Mouse (Mus musculus): Measurements from ENCODE around the gene Olfr26. TPM values are rescaled to one million over a fixed set of nuclear protein-coding genes. Genes with fewer than 3 reads are reported as not detected.
"Not testable (repeated sequence)": the region's sequence is repeated elsewhere in the genome, so short reads cannot be mapped to it uniquely, and the experiment has no call there.

Gene Olfr26
- total RNA-seq (2021), result not detected
- long read RNA-seq, experiment 1, result 0 reads
- long read RNA-seq, experiment 2, result 0 reads

- no peak for DNase-seq
Observed at GRCm38 (mm10) chr9:38854760-38855159, at the start of gene Olfr26. Gene Olfr26 (plus strand): TSS chr9:38855060.

DNA sequence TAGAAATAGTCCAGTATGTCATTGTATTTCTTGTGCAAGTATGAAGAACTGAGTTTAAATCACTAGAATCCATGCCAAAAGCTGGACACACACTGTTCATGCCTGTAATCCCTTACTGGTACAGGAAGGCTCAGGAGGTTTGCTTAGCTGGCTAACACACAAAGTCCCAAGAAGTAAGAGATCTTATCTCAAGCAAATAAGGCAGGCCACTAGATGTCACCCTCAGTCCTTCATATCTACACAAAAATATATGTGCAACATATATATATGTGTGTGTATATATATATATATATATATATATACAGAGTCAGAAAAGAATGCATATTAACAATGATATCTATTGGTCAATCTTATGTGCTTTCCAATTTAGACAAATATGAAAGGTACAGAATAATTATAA, 49.2 kb upstream of the Olfr26 start:
- DNase-seq, result no peak

DNA sequence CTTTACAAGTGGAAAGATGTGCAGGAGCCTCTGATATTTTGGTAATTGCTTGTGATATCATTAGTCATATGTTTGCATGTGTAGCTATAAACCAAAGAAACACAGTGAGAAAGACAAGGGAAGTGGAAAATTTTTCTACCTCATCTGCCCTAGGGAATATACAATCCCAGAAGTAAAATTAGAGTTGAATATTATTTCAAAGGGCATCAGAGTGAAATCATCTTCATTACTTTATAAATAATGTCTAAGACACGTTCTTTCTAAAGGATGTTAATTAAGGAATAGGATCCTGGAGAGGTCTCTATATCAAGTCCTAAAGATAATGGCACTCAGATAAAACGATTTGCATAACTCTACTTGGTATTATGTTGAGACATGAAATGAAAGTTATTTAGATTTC, 40.5 kb upstream of the Olfr26 start, which contains the start of gene Olfr922:
Olfr922 (plus strand) TSS at position 301 of the 400 bp plus-strand sequence.
- DNase-seq, result no peak

DNA sequence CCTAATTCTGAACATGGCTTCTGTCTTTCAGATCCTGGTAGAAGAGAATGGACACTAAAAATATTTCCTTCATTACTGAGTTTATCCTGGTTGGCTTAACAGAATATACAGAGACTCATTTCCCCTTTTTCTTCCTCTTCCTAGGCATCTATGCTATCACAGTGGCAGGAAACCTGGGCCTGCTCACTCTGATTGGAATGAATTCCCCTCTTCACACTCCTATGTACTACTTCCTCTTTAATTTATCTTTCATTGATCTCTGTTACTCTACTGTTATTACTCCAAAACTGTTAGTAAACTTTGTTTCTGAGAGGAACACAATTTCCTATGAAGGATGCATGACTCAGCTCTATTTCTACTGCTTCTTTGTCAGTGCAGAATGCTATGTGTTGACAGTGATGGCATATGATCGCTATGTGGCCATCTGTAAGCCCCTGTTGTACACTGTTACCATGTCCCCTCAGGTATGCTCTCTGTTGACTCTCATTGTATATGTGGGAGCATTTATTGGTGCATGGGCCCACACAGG, 39.3 kb upstream of the Olfr26 start:
- no peak for DNase-seq

DNA sequence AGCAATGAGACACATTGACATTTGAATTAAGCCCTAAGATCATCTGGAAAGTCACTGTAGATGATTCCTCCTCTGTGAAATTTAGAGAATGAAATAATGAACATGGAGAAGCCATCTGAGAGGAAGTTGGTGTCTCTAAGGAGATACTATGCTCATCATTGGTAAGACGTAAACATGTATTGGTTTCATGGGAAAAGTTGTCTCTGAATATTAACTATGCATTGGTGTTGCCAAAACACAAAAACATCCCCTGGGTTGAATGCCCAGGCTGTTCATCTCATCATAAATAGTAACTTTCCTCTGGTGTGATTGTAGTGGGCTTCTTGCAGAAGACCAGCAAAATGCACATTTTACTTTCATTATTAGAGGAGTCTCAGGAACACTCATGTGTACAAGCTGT, 28.6 kb upstream of the Olfr26 start, which contains the start of gene Olfr923:
Olfr923 (plus strand) TSS at position 301 of the 400 bp plus-strand sequence.
- DNase-seq, result no peak

DNA sequence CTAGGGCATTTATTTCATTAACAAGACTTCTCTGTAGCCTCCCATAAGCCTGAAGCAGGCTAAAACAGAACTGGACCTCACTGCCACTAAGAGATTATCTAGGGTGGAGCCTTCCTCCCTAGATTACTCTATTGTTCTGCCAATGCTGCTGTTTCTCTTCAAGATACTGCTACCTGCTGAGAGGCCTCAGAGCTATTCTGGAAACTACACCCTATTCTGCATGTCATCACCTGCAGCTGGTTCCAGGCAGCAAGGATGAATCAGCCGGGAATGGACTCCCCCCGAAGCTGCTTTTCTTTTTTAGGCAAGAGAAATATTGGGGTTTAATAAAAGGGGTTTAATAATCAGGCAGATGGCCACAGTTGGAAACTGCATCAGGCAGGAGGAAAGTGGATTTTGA, 21.8 kb upstream of the Olfr26 start:
- DNase-seq, result no peak

GRCm38 (mm10) chr9:38844149-38844548, 10.7 kb upstream of the Olfr26 start, which contains the start of gene Olfr924:
Gene Olfr924 (plus strand): TSS chr9:38844449.
- DNase-seq, result no peak

GRCm38 (mm10) chr9:38874880-38875279, 20.0 kb downstream of the Olfr26 start:
- DNase-seq, result not testable (repeated sequence)

DNA sequence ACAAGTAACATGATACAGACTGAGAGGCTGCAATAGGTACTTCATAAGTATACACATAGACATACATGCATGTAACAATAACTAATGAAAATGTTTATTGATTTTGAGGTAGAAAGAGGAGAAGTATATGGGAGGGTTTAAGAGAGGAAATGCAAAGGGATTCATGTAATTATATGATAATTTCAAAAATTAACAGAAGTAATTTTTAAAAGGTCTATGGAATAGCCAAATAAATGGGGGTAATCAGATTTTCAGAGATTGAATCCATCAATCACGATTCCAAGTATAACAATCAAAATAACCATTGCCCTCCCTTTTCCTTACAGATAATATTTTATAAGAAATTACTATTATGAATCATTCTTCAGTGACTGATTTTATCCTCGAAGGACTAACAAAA, 22.0 kb downstream of the Olfr26 start, which contains the start of gene Olfr926:
Olfr926 (plus strand) TSS at position 301 of the 400 bp plus-strand sequence.
- no peak for DNase-seq

Other genes starting within 250 kb of the Olfr26 start
- gene Olfr914, start 250.0 kb upstream of the Olfr26 start, total RNA-seq (2021), result not detected
- not detected for gene Olfr916, start 195.2 kb upstream of the Olfr26 start, total RNA-seq (2021)
- not detected for gene Olfr917, start 189.2 kb upstream of the Olfr26 start, total RNA-seq (2021)
- not detected for gene Olfr918, start 180.5 kb upstream of the Olfr26 start, total RNA-seq (2021)
- gene Olfr919, start 151.4 kb upstream of the Olfr26 start, total RNA-seq (2021), result not detected
- gene Vwa5a, start 136.8 kb upstream of the Olfr26 start, total RNA-seq (2021), result 10 to 100 TPM; 11.2 to 13.2 TPM
- gene Olfr920, start 102.8 kb upstream of the Olfr26 start, total RNA-seq (2021), result under 1 TPM in 1 of 2 experiments, not detected in 1; 0.05 TPM
- gene Olfr921, start 82.0 kb upstream of the Olfr26 start, total RNA-seq (2021), result not detected
- not detected for gene Olfr922, start 40.4 kb upstream of the Olfr26 start, total RNA-seq (2021)
- not detected for gene Olfr923, start 28.5 kb upstream of the Olfr26 start, total RNA-seq (2021)
- not detected for gene Olfr924, start 10.6 kb upstream of the Olfr26 start, total RNA-seq (2021)
- gene Olfr926, start 22.1 kb downstream of the Olfr26 start, total RNA-seq (2021), result not detected
- not detected for gene Olfr930, start 74.7 kb downstream of the Olfr26 start, total RNA-seq (2021)
- gene Olfr933, start 117.3 kb downstream of the Olfr26 start, total RNA-seq (2021), result not detected
- not detected for gene Olfr934, start 133.3 kb downstream of the Olfr26 start, total RNA-seq (2021)
- not detected for gene Olfr935, start 144.6 kb downstream of the Olfr26 start, total RNA-seq (2021)
- gene Olfr146, start 168.3 kb downstream of the Olfr26 start, total RNA-seq (2021), result not detected
- gene Olfr937, start 209.9 kb downstream of the Olfr26 start, total RNA-seq (2021), result not detected
- not detected for gene Olfr938, start 223.8 kb downstream of the Olfr26 start, total RNA-seq (2021)

All from gastrocnemius, postnatal 25 days (tissue).